Mouse (Mus musculus): ENCODE results near the gene Ltc4s.

Ltc4s gene

GRCm38 (mm10) chr11:50200613-50201012, 37.8 kb downstream of the Ltc4s start:
- in situ Hi-C loops (cut with MboI) = no loop called here

DNA sequence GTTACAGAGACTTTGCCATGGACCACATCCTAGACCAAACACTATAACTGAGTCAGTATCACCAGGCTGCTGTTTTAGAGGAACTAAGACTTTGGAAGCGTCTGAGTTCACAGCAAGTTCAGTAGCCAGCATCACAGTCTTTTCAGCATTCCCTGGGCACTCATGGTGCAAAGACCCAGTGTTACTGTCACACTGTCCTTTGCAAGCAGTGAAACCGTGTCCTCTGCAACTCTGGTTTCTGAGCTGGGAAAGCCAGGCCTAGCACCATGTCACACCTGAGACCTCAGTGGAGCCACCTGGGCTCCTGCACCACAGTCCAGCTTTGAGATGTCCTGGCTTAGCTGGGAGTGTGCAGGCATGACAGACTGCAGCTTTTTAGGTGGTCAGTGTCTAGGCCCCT, 39.5 kb downstream of the Ltc4s start:
- in situ Hi-C loops (cut with MboI) = no loop called here

GRCm38 (mm10) chr11:50198219-50198846, 40.1 kb downstream of the Ltc4s start:
- in situ Hi-C loops (cut with MboI) = no loop called here

DNA sequence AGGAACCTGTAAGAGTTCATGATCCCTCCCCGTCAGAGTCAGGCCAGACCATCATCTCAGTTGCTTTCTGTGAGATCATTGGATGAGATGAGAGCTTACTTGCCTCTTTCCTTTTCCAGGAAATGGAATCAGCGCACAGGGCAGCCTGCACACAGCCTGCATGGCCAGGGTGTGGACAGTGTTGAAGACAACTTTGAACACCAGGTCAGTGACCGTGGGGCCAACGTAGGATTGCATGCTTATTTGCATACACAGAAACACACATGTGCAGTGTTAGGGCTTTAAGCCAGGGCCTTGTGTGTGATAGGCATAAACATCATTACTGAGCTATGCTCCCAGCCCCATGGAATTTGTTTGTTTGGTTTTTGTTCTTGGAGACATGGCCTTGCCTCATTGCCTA, 40.9 kb downstream of the Ltc4s start:
- in situ Hi-C loops (cut with MboI) = no loop called here

DNA sequence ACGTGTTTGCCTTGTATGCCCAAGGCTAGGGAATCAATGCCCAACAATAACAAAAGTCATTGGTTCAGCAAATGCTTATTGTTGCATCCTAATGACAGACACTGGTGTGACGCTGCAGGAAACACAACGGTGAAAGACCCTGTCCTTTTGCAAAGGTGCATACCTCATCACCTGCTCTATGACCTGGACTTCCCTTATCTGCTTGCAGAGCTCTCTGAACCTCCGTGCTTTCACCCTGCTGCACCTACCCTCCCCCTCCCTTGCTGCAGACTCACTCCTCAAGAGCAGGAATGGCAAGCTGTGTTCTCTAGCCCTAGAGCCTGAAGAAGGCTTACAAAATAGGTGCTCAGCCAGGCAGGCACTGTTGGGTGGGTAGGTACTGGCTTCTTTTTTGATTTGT, 43.6 kb downstream of the Ltc4s start:
- in situ Hi-C loops (cut with MboI) = no loop called here

- in situ Hi-C loops (cut with MboI) = no loop called here
Observed at GRCm38 (mm10) chr11:50194070-50194469, 44.3 kb downstream of the Ltc4s start.

DNA sequence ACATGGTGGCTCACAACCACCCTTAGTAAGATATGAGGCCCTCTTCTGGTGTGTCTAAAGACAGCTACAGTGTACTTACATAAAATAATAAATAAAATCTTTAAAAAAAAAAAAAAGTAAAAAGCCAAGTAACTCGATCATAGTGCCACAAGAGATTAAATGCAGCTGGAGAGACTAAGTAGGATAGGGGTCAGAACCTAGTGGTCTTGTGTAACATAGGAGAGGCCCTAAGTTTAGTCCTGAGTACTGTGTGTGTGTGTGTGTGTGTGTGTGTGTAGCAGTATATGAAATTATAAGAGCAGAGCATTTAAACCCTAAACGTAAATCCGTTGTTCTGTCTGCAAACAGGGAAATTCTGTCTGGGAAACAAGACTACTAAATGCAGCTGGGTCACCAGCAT, 46.1 kb downstream of the Ltc4s start:
- in situ Hi-C loops (cut with MboI) = no loop called here

GRCm38 (mm10) chr11:50190362-50190761, 48.1 kb downstream of the Ltc4s start:
- in situ Hi-C loops (cut with MboI) = no loop called here

- in situ Hi-C loops (cut with MboI) = no loop called here
Observed at GRCm38 (mm10) chr11:50188682-50189081, 49.7 kb downstream of the Ltc4s start.
